ENCODE assay signal across 8 mouse cellular contexts in the genomic region with DNA sequence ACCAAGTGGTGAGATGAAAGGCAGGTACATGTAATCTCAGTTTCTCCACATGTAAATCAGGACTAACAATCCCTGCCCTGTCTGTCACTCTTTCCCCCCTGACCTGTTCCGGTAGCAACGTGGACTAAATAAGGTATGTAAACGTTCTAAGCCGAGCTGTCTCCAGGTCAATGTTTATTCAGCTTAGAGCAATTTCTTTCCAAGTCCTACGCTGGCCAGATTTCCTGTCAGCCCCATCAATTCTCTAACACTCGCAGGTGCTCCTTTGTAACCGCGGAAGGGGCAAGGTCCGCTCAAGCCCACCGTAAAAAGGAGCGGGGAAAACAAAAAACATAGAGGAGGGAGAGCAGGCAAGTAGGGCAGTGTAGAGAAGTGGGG. TPM values are rescaled to one million over a fixed set of nuclear protein-coding genes. Genes with fewer than 3 reads are reported as not detected.
DNase-seq lines count a peak whose midpoint lies in the region; ATAC-seq and TF ChIP-seq lines count a peak whose summit lies in the region.

No protein-coding gene starts in this region.

- H3K9me3 ChIP-seq in embryonic facial prominence, embryonic 13.5 days, result no peaks in the 10 kb centered on the region
- no peaks in the 10 kb centered on the region for H3K9me3 ChIP-seq in kidney, embryonic 14.5 days (ENCODE audit: control insufficient read depth, low read length)
- H3K9me3 ChIP-seq in midbrain, embryonic 16.5 days (replicated peaks; ENCODE audit: control insufficient read depth, low read length, poor library complexity, severe bottlenecking), result no peaks in the 10 kb centered on the region

- peaks cover 33% of the 10 kb centered on the region for H3K4me1 ChIP-seq in liver, adult 2 months (ENCODE audit: control insufficient read depth, insufficient read depth, low read length)
- H3K4me1 ChIP-seq in embryonic facial prominence, embryonic 13.5 days, result peaks cover 26% of the 10 kb centered on the region
- H3K4me1 ChIP-seq in kidney, embryonic 14.5 days (ENCODE audit: control insufficient read depth, insufficient read depth, low read length), result 0 out of 2 replicates have a peak, but pooled peaks cover 7% of the 10 kb centered on the region
- H3K4me1 ChIP-seq in midbrain, embryonic 16.5 days (ENCODE audit: control insufficient read depth, insufficient read depth, low read length), result peaks cover 44% of the 10 kb centered on the region

- H3K4me3 ChIP-seq in liver, adult 2 months (ENCODE audit: insufficient read depth, low read depth, low read length), result peak overlapping the region; percentile 51
- H3K4me3 ChIP-seq in embryonic facial prominence, embryonic 13.5 days, result peak overlapping the region; percentile 87
- H3K4me3 ChIP-seq in kidney, embryonic 14.5 days (ENCODE audit: low read length), result peak overlapping the region; percentile 89
- H3K4me3 ChIP-seq in midbrain, embryonic 16.5 days (ENCODE audit: low read depth, low read length), result peak overlapping the region; percentile 88

- H3K27ac ChIP-seq in liver, adult 2 months (replicated peaks; ENCODE audit: insufficient read depth, low read depth, low read length), result peak overlapping the region; percentile 99
- H3K27ac ChIP-seq in embryonic facial prominence, embryonic 13.5 days, result no peak overlapping the region
- no peak overlapping the region for H3K27ac ChIP-seq in kidney, embryonic 14.5 days (ENCODE audit: low read depth, low read length)
- H3K27ac ChIP-seq in midbrain, embryonic 16.5 days (ENCODE audit: low read length), result peak overlapping the region; percentile 100

- ATAC-seq in embryonic facial prominence, embryonic 13.5 days (ENCODE audit: insufficient number of reproducible peaks, insufficient read depth, low FRiP score, low TSS enrichment, low read depth), result no peak
- ATAC-seq in kidney, embryonic 14.5 days (ENCODE audit: low FRiP score, low TSS enrichment), result no peak
- no peak for ATAC-seq in midbrain, embryonic 16.5 days

- DNase-seq in liver, adult 2 months (ENCODE audit: extremely low read depth, low read depth, low spot score), result peak; percentile 87
- no peak for DNase-seq in liver
- no peak for DNase-seq in adrenal gland, adult 8-10 months
- no peak for DNase-seq in right cerebral cortex, postnatal 25 days
- DNase-seq in T-cell, adult 2 months (ENCODE audit: low spot score), result no peak

- H3K79me2 ChIP-seq in liver, adult 2 months (ENCODE audit: control insufficient read depth, insufficient read depth, low read length), result peaks cover 16% of the 10 kb centered on the region; the same call in 1 of the 2 replicates

- TF ChIP-seq CTCF in liver, adult 2 months (IDR thresholded peaks at IDR 0.05; ENCODE audit: low read depth, low read length), result no peak

- 5% methylated on average over 11 of the region's 11 CpGs for WGBS in liver, adult 2 months
- 1% methylated on average over 11 of the region's 11 CpGs for WGBS in embryonic facial prominence, embryonic 13.5 days
- WGBS in kidney, embryonic 14.5 days, result 1% methylated on average over 11 of the region's 11 CpGs
- WGBS in midbrain, embryonic 16.5 days, result 2% methylated on average over 11 of the region's 11 CpGs

- H3K9ac ChIP-seq in liver, adult 2 months (ENCODE audit: low read depth, low read length), result peak overlapping the region; percentile 87
- peak overlapping the region; percentile 93 for H3K9ac ChIP-seq in embryonic facial prominence, embryonic 13.5 days
- H3K9ac ChIP-seq in kidney, embryonic 14.5 days (ENCODE audit: low read depth, low read length), result peak overlapping the region; percentile 92
- peak overlapping the region; percentile 98 for H3K9ac ChIP-seq in midbrain, embryonic 16.5 days (ENCODE audit: low read depth, low read length)

- no peak for TF ChIP-seq POLR2A in liver, adult 2 months (IDR thresholded peaks at IDR 0.05; ENCODE audit: extremely low read depth, insufficient read depth, low read length)

- H3K27me3 ChIP-seq in liver, adult 2 months (ENCODE audit: control insufficient read depth, insufficient read depth, low read length), result no peaks in the 10 kb centered on the region
- H3K27me3 ChIP-seq in embryonic facial prominence, embryonic 13.5 days, result peaks cover 19% of the 10 kb centered on the region
- H3K27me3 ChIP-seq in kidney, embryonic 14.5 days (ENCODE audit: control insufficient read depth, insufficient read depth, low read length), result no peaks in the 10 kb centered on the region
- no peaks in the 10 kb centered on the region; the same call in 1 of the 2 replicates for H3K27me3 ChIP-seq in midbrain, embryonic 16.5 days (ENCODE audit: control insufficient read depth, insufficient read depth, low read depth, low read length)

- peaks cover 19% of the 10 kb centered on the region for H3K36me3 ChIP-seq in liver, adult 2 months (ENCODE audit: control insufficient read depth, insufficient read depth, low read length)
- peaks cover 7% of the 10 kb centered on the region for H3K36me3 ChIP-seq in embryonic facial prominence, embryonic 13.5 days
- H3K36me3 ChIP-seq in kidney, embryonic 14.5 days (ENCODE audit: control insufficient read depth, insufficient read depth, low read length), result peaks cover 5% of the 10 kb centered on the region; the same call in 1 of the 2 replicates
- H3K36me3 ChIP-seq in midbrain, embryonic 16.5 days (ENCODE audit: control insufficient read depth, insufficient read depth, low read length), result no peaks in the 10 kb centered on the region

- peak overlapping the region; percentile 81 for H3K4me2 ChIP-seq in embryonic facial prominence, embryonic 13.5 days
- peak overlapping the region; percentile 88 for H3K4me2 ChIP-seq in kidney, embryonic 14.5 days (replicated peaks; ENCODE audit: low read depth, low read length)
- H3K4me2 ChIP-seq in midbrain, embryonic 16.5 days (ENCODE audit: low read length), result peak overlapping the region; percentile 76

RNA-seq across cellular contexts. Expression of a gene that starts 0.2 kb away (rescaled TPM):
- total RNA-seq in liver, adult 2 months (2014; rRNA removed), result 54.2 and 60.6 TPM in 2 replicates
- 98.7 and 142 TPM in 2 replicates for polyA plus RNA-seq in liver, adult 2 months (2012; rRNA removed)
- polyA plus RNA-seq in embryonic facial prominence, embryonic 13.5 days (2015; fragmentation: Nextera tagmentation; extraction: Ambion mirVana), result 18.0 and 20.0 TPM in 2 replicates
- 12.7 and 17.5 TPM in 2 replicates for polyA plus RNA-seq in kidney, embryonic 14.5 days (2014; fragmentation: Nextera tagmentation; extraction: Ambion mirVana)
- polyA plus RNA-seq in midbrain, embryonic 16.5 days (2015; fragmentation: Nextera tagmentation; extraction: Ambion mirVana), result 93.1 and 100 TPM in 2 replicates
- 100 to 1,000 TPM; 182 to 291 (median 250) TPM for total RNA-seq in adrenal gland, adult 8-10 months (2022)

RNA-seq across cellular contexts. Expression of a gene that starts 23.8 kb away (rescaled TPM):
- 9.3 and 11.9 TPM in 2 replicates for total RNA-seq in liver, adult 2 months (2014; rRNA removed)
- 19.5 and 24.0 TPM in 2 replicates for polyA plus RNA-seq in liver, adult 2 months (2012; rRNA removed)
- polyA plus RNA-seq in embryonic facial prominence, embryonic 13.5 days (2015; fragmentation: Nextera tagmentation; extraction: Ambion mirVana), result 48.0 and 49.1 TPM in 2 replicates
- 66.8 and 73.3 TPM in 2 replicates for polyA plus RNA-seq in kidney, embryonic 14.5 days (2014; fragmentation: Nextera tagmentation; extraction: Ambion mirVana)
- 64.7 and 65.0 TPM in 2 replicates for polyA plus RNA-seq in midbrain, embryonic 16.5 days (2015; fragmentation: Nextera tagmentation; extraction: Ambion mirVana)
- 10 to 100 TPM; 31.3 to 50.4 (median 38.7) TPM for total RNA-seq in adrenal gland, adult 8-10 months (2022)

Comparison
In these comparisons a context has a peak if more than half of its experiments do, and no peak if none do; other contexts are left out.
1. H3K27ac ChIP-seq: peak in liver, adult 2 months (single experiment) and midbrain, embryonic 16.5 days (single experiment); none in embryonic facial prominence, embryonic 13.5 days (single experiment) and kidney, embryonic 14.5 days (single experiment).
2. Peak in every context shown above with its lines, with median percentiles within 50 percentile points of each other: H3K4me3 ChIP-seq, H3K9ac ChIP-seq and H3K4me2 ChIP-seq.